Mouse (Mus musculus) T-helper 1 cell (primary cell): ENCODE results near the gene Guk1.

ENCODE experiments used
- in situ Hi-C: fragments of 300-600 bp; cut with MboI, MseI; formaldehyde crosslinking; loops from one replicate; pipeline ENCODE4 v1.15.1; 2025; ENCODE audit warnings: high pct_unique_total_duplicates

Gene Guk1

DNA sequence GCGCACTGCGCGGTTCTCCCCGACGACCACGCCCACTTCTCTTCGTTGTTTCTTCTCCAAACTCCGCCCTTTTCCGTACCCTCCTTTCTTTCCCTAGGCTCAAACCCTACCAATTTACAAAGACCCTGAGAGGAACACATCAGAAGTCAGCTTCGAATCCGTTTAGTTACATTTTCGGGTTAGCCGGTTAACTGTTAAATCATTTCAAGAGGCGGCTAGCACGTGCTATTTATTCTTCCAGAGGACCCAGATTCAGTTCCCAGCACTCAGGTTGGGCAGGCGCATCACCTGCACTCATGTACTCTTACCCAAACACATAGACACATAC is at the start of gene Guk1:
Guk1 (minus strand) TSS at position 154 of the 328 bp plus-strand sequence.
- in situ Hi-C loops: no loop called here

DNA sequence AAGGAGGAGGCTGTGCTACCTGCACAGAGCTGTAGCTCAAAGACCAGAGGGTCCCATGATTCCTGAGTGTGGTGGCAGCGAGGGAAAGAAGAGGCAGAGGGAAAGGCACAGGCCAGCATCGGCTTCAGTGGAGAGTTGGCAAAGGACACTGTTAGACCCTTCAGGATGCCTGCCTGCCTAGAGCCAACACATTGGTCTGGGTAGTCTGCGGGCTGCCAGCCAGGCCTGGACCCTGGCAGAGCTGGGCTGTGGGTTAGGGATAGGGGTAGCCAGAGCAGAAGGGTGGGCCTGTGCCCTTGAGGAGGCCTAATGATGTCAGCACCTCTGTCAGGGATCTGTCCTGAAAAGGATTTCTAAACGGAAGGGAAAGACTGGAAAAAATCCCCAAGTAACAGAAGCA is 47.8 kb upstream of the Guk1 start:
- in situ Hi-C loops: no loop called here

DNA sequence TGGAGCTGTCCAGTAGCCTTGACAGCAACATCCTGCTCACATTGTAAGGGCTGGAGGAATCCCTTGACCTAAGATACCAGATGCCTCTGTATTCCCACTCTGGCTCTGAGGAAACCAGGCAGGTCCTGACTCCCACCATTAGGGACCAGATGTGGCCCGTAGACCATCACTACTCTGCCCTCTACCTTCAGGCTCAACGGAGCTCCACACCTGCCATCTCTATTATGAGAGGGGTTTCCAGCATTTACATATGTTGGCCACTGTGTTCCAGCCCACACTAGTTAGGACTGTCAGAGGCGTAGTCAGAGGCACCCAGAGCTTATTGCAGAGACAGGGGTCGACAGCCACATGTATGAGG is 47.4 kb upstream of the Guk1 start:
- in situ Hi-C loops: no loop called here

DNA sequence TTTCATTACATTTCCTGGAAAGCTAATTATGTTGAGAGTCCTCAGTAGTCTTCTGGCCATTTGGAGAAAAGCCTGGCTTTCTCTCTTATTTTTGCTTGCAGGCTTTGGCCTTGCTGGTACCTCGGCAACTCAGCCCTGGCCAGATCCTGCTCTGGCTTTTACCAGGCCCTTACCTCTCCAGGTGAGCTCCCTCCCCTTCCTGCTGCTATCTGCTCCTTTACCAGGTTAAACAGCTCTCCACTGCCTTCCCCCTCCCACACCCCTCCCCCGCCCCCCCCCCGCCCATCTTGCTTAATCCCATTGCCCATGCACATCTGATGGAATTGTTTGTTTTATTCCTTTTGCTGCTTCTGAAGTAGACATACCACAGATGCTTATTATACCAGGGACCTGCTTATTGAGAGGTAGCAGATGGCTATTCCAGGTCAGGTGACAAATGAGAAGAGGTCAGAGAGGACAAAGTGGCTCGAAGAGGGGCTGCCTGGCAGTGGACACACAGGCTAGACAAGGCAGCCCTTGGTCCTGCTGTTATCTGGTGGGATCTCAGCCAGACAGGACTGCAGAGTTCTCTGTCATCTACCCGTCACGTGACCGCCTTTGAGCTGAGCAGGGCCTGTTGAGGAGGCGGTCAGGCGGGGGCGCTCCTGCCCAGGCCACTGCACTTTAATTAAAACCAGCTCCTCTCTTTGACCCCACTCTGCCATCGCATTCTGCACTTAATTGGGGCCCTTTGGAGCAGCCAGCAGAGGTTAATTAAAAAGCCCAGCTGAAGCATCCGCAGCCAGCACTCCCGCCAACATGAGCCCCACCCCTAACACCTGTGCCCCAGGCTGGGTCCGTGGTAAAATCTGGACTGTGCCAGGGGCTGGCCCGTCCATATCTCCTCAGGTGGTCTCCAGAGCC is 46.8 kb upstream of the Guk1 start:
- in situ Hi-C loops: no loop called here

DNA sequence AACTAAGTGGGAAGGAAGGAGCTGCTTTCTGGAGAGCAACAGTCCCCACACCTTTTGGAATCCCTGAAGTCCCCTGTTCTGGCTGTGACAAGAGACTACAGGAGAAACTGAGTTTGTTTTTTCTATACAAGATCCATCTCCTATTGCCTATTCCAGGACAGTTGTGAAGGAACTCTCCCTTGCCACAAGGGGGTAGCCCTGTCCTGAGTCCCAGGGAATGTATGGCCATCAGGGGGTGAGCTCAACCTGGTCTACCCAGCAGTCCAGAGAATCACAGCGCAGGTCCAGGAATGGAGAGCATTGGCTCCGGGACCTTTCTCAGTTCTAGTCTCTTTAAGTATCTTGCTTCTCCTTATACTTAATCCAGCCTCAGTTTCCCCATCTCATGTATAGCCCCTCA is 40.8 kb upstream of the Guk1 start:
- in situ Hi-C loops: no loop called here

DNA sequence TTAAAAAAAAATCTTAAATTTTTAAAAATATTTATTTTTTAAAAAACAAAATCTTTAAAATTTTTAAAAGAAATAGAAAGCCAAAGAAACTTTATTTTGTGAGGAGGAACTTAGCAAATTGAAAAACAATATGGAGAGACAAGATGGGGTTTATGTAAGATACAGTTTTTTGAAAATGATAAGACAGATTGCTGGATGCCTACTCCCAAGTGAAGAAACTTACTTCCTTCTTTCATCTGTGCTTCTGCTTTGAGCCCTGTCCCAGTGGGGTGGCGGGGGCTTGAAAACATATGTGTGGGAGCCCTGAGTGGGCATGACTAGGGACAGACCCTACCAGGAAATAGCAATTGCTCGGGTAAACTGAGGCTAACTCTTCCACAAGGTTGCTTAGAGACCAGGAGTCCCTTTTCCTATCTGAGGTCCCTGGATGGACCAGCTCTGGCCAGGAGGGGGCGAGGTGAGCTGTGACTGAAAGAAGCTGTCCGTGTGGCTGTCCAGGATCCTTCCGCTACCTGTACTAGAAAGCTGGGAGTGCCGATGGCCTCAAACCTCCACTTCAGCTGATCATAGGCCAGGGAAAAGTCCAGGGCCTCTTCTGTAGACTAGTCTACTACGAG is 38.2 kb upstream of the Guk1 start:
- in situ Hi-C loops: no loop called here

DNA sequence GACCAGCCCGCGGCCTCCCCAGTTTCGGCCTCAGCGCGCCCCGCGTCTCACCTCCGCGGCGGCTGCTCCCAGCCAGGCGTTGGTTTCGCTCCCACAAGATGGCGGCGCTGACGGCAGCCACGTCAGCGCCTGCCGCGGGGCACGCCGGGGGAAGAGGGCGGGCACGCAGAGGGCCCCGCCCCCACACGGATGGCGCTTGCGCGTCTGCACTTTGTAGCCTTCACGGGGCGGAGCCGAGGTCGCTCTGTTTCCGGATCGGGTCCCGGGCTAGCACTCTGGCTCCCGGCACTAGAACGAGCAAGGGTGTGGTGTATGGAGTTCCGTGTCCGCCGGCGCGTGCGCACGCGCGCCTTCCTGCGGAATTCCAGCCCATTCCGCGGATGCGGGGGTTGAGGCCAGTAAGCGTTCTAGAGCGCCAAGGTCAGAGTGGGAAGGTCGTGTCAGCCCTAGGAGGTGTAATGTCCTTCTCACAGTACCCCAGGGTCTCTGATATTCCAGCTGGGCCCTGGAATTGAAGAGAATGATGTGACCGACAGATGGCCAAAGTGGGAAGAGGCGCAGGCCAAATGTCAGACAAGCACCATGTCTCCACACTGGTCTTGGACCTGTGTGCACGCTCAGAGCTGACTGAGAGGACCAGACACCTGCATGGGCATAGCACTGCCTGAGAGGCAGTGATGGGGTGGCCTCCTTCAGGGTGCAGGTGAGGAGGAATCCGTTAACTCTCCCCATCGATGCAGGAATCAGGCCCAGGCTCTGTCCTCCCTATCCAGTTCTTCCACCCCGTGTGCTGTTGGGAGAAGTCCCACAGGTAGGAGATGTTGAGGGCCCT is 36.3 kb upstream of the Guk1 start, which contains the start of gene Arf1:
Arf1 (minus strand) TSS at position 149 of the 832 bp plus-strand sequence.
- in situ Hi-C loops: no loop called here

DNA sequence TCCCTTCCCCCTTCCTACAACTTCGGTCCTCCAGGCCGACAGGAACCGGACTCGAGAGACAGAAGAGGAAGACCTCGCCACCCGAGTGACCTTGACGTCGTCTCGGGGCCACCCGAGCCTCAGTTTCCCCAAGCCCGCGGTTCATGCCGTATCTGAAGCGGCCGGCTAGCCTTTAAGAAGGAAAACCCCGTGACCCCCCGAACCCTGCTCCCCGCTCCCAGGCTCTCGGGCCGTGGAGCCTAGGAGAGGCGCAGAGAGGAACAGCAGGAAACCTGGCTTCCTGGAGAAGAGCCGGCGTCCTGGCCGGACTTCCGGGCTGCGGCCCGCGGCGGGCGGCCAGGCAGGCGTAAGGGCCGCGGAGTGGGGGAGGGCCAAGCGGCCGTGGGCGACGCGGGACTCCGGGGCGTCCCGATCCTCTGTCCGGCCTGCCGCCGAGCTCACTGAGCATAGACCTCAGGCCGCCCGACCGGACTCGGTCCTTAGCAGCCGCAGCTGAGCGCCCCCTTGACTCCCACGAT is 35.7 kb upstream of the Guk1 start:
- in situ Hi-C loops: no loop called here

DNA sequence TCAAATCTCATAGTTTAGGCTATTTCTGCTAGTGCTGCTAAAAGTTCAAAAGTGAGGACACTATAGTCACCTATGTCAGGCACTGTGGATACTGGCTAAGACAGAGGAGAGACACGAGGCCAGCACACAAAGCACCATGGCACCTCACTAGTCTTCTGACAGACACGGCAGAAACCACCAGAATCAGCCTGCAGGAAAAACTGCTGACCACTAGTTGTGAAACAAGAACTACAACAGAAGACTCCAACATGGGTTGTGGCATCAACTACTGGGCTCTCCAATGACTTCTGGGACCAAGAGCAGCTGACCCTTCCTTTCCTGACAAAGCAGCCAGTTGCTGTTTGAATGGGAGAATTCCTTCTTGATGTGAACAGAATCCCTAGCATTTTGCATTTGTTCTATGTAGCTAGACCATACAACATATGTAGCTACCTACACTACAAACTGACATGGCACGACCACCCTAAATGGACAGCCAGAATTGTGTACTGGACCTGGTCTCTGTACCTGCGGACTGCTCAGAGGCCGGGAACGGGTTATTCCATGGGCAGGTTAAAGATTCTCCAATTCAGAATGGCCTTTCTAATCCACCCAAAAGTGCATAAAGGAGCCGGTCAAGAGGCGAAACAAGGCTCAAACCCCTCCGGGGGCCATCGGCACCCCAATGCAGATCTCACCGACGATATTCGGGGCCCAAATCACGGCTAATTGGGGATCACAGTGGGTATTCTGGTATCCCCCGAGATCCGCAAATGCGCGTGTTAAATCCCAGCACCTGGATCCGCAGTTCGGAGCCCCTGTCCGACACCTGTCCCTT is 35.0 kb upstream of the Guk1 start:
- in situ Hi-C loops: no loop called here

DNA sequence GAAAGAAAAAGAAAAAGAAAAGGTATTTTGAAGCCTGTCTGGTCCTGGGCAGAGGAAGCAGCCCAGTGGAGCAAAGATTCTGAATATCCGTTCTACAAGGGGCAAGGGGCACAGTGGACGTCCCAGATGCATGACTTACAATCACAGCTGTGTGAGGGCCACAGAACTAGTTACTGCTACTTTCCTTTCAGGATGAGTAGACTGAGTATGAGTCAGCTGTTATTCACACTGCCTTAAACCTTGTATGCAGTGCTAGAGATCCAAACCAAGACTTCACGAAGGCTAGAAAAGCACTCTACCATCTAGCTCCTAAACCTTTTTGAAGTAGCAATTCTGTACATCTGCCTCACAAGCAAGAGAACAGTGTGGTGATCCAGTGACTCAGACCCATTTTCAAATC is 34.2 kb upstream of the Guk1 start:
- in situ Hi-C loops: no loop called here

DNA sequence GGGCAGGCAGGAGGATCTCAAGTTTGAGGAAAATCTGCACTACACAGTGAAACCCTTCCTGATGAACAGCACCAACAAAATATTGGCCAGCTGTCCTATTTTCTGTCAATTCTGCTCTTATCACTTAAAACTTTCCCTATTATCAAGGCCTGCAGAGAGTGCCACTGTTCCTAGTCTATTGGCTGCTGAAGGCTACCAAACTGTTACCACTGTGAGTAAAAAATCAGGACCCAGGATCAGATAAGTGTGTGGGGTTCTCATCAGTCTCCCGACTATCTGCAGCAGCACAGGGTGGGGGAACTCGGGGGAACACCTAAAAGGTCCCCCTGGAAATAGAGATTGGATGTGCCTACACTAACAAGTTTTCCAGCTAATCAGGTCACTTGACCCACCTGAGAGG is 33.2 kb upstream of the Guk1 start:
- in situ Hi-C loops: no loop called here

DNA sequence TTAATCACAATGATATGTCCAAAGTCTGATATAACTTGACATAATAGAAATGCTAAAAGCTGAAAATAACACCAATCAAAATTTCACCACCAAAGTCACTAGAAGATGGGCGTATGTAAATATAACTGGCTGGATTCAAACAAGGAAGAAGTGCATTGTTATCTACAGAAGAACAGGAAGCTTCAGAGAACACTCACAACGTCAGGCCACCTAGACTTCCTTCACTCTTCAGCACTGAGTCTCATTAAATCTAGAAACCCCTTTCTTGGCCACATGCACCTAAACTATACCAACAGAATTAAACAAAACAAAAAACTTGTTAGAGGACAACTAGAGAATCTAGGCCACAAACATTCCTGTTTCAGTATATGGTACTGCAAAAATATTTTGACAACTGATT is 32.5 kb upstream of the Guk1 start:
- in situ Hi-C loops: no loop called here

DNA sequence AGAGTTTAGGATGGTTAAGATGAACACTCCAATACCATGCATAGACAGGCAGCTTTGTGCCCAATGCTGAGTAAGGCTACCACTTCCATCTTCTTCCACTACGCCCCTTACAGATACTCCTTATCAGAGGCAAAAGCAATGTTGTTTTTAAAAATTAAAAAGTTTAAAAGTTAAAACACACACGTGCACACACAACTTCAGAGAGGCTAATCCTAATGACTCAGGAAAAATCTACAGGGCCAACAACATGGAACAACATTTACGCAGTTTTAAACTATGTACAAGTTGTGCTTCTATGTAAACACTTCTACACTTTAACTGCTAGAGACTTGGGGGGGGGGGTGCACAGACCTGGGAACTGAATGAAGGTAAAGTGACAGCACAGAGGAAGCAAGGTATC is 32.0 kb upstream of the Guk1 start:
- in situ Hi-C loops: no loop called here

DNA sequence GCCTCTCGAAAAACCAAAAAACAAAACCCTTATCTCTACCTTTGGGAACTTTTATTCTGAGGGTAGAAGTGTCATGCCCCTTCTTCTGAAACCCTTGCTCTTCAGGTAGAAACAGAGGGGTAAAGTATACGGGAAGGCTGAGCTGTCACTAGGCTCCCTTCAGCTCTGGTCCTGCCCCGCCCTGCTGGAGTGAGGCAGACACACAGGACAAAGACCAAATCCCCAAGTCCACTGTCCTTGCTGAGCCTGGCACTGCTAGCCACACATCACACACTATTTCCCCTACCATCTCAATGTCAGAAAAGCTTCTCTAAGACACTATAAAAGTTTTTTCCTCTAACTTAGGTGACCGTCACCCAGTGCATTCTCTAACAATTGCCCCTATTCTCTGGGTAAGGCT is 30.3 kb upstream of the Guk1 start:
- in situ Hi-C loops: no loop called here

DNA sequence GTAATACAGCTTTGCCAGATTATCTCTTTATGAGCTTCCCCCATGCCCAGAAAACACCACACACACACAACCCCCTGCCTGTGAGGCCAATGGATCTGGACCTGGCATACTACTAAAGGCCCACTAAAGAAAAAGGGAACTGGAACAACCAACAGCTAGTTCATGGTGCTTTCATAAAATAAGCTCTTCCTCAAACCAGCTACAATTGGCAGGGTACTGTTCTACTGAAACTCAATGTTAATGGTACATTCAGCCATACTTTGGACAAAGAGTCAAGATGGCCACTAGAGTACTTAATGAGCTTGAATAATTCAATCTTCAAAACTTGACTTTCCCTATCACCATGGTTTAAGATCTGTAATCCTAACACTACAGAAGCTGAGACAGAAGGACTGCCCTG is 29.6 kb upstream of the Guk1 start:
- in situ Hi-C loops: no loop called here

DNA sequence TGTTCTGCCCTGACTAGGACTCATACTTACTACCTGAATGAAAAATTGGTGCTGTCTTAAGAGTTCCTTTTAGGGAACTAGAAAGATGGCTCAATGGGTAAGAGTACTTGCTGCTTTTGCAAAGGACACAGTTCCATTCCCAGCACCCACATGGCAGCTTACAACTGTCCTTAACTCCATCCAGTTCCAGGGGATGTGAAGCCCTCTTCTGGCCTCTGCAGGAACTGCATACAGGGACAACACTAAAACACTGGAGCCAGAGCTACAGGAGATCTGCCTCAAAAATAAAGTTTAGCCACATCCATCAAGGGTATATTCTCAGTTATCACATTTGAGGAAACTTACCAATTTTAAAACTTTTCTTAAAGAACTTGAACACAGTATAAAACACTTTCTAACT is 27.1 kb upstream of the Guk1 start:
- in situ Hi-C loops: loop anchor here (10.0 kb wide), 1 partner anchor 1254 kb away; no protein-coding TSS in a partner anchor

DNA sequence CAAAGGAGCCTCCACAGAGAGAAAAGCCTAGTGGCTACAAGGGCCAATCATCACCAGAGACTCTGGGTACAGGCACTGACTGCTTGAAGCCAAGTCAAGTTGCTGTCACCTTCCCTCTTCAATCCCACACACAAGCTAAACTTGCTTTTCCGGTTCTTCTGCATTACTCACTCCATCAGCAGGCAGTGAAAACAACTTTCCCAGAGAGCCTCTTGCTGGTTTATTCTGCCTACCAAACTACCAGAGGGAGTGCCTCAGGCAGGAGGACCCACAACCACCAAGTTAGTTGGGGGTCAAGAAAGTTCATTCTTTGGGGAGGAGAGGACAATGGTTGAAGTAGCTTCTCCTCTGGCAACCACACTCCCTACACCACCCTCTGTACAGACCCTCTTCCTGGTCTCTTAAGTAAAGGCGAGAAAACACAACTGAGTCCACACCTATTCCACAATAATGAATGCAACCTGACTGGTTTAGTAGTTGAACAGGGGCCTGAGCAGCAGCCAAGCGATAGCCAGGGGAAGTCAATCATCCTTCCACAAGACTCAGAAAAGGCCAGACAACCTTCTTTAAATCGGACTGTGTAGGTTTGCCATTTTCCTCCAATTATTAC is 26.5 kb upstream of the Guk1 start:
- in situ Hi-C loops: loop anchor here (10.0 kb wide), 1 partner anchor 1254 kb away; no protein-coding TSS in a partner anchor

DNA sequence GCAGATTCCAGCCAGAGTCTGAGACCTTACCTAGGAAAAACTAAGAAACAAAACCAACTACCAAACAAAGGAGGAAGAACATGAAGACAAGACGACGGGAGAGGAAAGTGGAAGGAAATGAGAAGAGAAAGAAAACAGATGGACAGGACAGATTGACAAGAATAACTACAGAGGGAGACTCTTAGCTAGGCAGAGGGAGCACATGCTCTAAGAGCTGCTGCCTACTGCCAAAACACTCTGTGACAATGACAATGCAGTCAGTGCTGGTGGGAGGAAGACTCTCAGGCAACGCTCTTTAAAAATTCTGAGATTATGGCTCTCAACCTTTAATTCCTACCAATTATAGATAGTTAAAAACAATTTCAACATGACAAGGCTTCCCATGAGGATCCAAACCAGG is 24.9 kb upstream of the Guk1 start:
- in situ Hi-C loops: loop anchor here (10.0 kb wide), 1 partner anchor 1252 kb away; no protein-coding TSS in a partner anchor

DNA sequence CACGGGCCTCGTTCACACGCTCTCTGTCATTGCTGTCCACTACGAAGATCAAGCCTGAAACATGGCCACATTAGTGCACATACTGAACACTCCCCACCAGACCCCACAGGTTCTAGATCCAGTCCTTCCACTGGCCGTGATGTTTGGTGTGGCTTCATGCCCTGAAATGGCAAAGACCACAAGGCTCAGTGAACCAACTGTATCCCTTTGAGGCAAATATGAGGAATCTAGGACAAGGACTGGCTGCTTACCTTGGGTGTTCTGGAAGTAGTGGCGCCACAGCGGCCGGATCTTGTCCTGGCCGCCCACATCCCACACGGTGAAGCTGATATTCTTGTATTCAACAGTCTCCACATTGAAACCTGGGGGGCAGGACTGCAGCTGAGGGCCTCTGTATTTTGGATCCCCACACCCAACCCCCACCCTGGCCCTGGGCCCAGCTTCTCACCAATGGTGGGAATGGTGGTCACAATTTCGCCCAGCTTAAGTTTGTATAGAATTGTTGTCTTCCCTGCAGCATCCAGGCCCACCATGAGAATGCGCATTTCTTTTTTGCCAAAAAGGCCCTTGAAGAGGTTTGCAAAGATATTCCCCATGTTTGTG is 21.0 kb upstream of the Guk1 start:
- in situ Hi-C loops: loop anchor here (10.0 kb wide), 1 partner anchor 1248 kb away; no protein-coding TSS in a partner anchor

DNA sequence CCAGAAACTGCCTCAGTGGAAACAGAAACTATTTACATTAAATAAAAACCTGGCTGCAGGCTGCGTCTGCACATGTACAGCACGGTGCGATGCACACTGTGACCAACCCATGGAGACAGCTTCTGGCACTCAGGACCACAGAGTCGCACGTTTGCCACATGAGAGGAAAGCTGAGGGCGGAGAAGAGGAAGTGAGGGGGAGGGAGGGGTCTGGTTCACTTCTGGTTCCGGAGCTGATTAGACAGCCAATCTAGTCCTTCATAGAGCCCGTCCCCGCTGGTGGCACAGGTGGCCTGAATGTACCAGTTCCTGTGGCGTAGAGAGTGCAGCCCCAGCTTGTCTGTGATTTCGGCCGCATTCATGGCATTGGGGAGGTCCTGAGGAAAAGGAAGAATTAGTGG is 20.3 kb upstream of the Guk1 start:
- in situ Hi-C loops: loop anchor here (10.0 kb wide), 1 partner anchor 1248 kb away; no protein-coding TSS in a partner anchor
